Mouse (Mus musculus) monocyte, adult 2 months (primary cell): Measurements from ENCODE around the gene Tcstv3.
"Not testable (repeated sequence)": the region's sequence is repeated elsewhere in the genome, so short reads cannot be mapped to it uniquely, and the experiment has no call there.

Experiments used
- DNase-seq, 2 experiments: peaks; one replicate each; pipeline ENCODE4 v3.0.0; 2022; ENCODE audit warnings: low spot score in 2 of 2, low read depth in 1 of 2

Gene Tcstv3

GRCm38 (mm10) chr13:120316578-120316977, at the start of gene Tcstv3:
Tcstv3 (plus strand) TSS chr13:120316878.
- DNase-seq: not testable (repeated sequence)

DNA sequence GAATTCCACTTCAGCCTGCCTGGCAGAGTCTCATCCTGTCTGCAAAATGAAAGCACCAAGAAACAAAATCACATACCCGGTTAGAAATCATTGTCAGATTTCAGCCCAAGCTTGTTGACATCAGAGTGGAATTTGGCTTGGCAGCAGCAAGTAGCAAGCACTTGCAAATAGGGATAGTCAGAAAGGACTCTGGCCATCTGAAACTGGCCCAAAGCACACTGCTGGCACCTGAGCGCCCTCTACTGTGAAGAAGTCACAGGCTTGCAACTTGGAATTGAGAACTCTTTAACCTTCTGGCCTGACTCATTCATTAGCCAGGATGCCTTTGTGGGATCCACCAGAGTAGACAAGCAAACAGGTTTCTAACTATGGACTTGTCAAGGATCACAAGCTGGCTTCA, 38.8 kb upstream of the Tcstv3 start:
- DNase-seq: not testable (repeated sequence)

DNA sequence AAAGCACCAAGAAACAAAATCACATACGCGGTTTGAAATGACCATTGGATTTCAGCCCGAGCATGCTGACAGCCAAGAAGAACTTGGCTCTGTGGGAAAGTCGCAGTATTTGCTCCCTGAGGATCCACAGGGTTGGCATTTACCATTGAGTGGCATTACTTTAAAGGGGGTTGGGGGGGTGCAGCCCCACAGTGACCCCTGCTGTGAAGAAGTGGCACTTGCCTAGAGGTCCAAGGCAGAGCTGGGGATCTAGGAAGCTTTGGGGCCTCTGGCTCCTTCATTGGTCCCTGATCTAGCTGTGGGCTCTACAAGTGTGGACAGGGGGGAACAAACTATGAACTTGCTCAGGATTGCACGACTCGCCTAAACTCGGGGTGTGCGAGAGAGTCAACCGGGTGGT, 37.9 kb upstream of the Tcstv3 start:
- DNase-seq: no peak

DNA sequence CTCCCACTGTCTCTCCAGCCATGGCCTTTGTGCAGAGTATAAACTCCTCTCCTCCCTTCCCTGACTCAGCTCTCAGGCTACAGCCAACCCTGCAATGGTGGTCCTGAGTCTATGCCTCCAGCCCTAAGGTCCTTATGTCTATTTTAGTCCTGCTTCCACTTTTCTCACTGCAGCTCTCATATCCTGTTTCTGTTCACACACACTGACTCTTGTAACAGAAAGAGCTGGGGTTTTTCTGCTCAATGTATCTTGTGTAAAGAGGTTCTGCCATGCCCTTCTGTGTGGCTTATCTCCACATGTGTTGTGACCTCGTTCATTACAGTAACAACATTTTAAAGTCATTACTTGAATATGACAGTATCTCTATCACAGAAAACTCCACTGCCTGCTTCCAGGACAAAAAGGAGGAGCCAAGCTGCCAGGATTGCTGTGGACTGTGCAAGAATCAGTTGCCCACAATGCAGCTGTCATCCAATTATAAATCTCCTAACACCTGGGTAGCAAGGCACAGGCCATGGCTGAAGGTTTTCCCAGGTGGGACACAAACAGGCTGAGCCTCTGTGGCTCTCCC, 17.3 kb upstream of the Tcstv3 start:
- DNase-seq: no peak

- no peak for DNase-seq
These were observed 16.7 kb upstream of the Tcstv3 start, which contains the start of gene BC147527 for GRCm38 (mm10) chr13:120299991-120300442. BC147527 (plus strand) TSS chr13:120300392.

DNA sequence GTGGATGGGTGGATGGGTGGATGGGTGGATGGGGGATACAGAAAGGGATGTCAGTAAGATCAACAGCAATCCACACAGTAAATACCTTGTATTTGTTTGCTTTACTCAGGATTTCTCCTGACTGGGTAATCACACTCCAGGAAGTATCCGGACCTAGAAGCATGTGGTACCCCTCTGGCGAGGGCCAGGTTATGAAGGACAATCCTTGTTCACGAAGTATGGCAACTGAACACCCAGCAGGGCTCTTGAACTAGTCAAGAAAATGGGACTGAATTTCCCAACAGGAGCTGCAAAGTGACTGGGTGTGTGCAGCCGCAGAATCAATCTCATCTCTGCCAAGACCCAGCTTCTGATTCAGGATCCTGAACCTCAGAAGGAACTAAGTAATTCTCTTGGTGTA, 15.8 kb upstream of the Tcstv3 start:
- DNase-seq: no peak

DNA sequence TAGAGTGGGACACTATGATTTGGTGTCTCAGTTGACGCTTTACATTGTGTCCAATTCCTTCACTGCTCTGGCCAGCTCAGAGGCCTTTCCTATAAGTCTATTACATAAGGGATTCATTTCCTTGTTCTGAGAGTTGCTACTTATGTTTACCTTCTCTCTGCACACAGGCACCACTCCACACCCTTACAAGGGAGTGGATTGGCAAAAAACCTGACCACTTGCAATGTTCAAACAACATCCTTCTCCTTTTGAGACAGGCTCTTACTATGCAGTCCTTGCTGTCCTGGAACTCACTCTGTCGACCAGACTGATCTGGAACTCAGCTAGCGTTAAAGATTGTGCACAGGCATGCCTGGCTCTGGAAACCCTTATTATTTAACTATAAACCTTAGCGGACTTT, 5.9 kb upstream of the Tcstv3 start:
- DNase-seq: no peak

DNA sequence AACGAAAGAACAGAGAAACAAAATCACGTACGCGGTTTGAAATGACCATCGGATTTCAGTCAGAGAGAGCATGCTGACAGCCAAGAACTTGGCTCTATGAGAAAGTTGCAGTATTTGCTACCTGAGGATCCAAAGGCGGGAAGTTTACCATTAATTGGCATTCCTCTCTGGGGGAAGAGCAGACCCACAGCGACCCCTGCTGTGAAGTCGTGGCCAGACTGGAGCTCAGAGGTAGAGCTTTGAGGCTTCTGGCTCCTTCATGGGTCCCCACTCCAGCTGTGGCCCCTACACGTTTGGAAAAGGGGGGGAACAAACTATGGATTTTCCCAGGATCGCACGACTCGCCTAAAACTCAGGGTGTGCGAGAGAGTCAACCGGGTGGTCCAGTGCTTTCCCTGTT, 3.1 kb upstream of the Tcstv3 start:
- no peak for DNase-seq

DNA sequence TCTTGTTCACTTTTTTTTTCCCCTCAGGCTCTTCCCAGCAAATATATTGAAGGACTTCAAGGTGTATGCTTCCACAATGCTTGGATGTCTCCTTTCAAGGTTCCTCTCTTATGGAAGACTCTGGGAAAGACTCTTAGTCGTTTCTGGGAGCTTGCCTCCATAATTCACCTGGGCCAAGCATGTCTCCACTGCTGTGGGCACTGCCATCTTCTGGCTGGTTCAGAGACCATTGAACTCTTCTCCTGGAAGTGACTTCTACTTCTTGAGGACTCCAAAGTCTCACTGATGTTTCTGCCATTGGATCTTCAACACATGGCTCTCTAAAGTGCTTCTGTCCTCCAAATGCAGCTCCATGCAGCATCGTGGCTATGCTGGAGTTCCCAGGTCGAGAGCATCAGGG, 3.5 kb downstream of the Tcstv3 start:
- DNase-seq: no peak

DNA sequence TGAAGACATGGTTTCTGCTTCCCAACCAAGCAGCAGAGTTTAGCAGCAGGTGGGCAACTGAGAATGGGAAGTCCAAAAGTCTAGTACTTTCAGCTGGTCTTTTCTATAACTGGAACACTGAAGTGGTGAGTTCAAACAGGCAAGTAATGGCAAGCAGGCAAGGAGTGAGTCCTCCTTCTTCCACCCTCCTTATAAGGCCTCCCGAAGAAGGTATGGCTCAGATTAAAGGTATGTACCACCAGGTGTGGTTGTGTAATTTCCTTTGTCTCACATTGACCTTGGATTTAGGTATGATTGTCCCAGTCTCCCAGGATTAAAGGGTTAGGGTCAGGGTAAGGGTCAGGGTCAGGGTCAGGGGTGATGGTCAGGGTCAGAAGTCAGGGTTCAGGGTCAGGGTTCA, 4.0 kb downstream of the Tcstv3 start:
- no peak for DNase-seq
